Mouse (Mus musculus): Measurements from ENCODE around the gene Ptpn7. TPM values are rescaled to one million over a fixed set of nuclear protein-coding genes. Genes with fewer than 3 reads are reported as not detected.

Ptpn7 gene
- polyA plus RNA-seq, 2 experiments, result 9.4 to 12.4 TPM

DNA sequence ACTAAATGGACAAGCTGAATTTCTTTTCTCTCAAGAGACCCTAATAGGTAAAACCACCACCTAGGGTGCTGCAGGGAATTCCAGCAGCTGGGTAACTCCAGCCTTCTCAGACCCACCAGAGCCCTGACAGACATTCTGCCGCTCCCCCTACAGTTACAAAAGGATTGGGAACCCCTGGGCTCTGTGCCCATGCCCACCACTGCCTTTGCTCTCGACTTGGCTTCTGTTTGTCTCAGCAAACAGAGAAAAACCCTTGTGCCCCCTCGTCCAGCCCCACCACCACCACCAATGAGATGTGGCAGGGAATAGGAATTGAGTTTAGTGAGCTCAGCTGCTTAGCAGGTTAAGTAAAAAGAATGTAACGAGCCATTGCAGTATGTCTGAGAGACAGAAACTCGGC is 16.5 kb downstream of the Ptpn7 start:
- H3K27me3 ChIP-seq (ENCODE audit: control insufficient read depth, insufficient read depth, low read length), result no peaks in the 10 kb centered on the region
- H3K9ac ChIP-seq (replicated peaks), result no peak overlapping the region
- ATAC-seq (ENCODE audit: insufficient read depth) (no peak), DNase-seq (ENCODE audit: low read depth in 3 of 3, low spot score in 3 of 3) (no peak)
- 65% methylated on average over 5 of the region's 5 CpGs for whole genome bisulfite sequencing (ENCODE audit: insufficient replicate concordance)
- H3K4me1 ChIP-seq (replicated peaks; ENCODE audit: control insufficient read depth in 2 of 2, insufficient read depth in 2 of 2, low read length in 1 of 2), result peaks cover 3 to 7% of the 10 kb centered on the region in 2 experiments; a peak in 3 of 4 replicates
- no peak overlapping the region for H3K4me2 ChIP-seq (ENCODE audit: low read depth)
- H3K27ac ChIP-seq, result no peak overlapping the region
- TF ChIP-seq CTCF (IDR thresholded peaks at IDR 0.05; ENCODE audit: low read depth), result no peak
- no peak for TF ChIP-seq EP300 (IDR thresholded peaks at IDR 0.05; ENCODE audit: low read depth)
- H3K4me3 ChIP-seq (ENCODE audit: insufficient read depth in 1 of 2, low read depth in 2 of 2, low read length in 2 of 2), result no peak overlapping the region
- H3K36me3 ChIP-seq (replicated peaks; ENCODE audit: control insufficient read depth, insufficient read depth, low read depth), result no peaks in the 10 kb centered on the region
- no peaks in the 10 kb centered on the region for H3K9me3 ChIP-seq (ENCODE audit: control insufficient read depth, low read length)

- Histone ChIP-seq H3K9ac (replicated peaks) (no peak overlapping the region), H3K36me3 (replicated peaks; ENCODE audit: control insufficient read depth, insufficient read depth, low read depth) (no peaks in the 10 kb centered on the region), H3K4me2 (ENCODE audit: low read depth) (peak overlapping the region; percentile 43; the same call in 1 of the 2 replicates), H3K27ac (no peak overlapping the region), H3K4me1 (replicated peaks; ENCODE audit: control insufficient read depth in 2 of 2, insufficient read depth in 2 of 2, low read length in 1 of 2) (peaks cover 0 to 7% of the 10 kb centered on the region in 2 experiments; a peak in 2 of 4 replicates), H3K4me3 (ENCODE audit: insufficient read depth in 1 of 2, low read depth in 2 of 2, low read length in 2 of 2) (no peak overlapping the region), H3K9me3 (ENCODE audit: control insufficient read depth, low read length) (no peaks in the 10 kb centered on the region), H3K27me3 (ENCODE audit: control insufficient read depth, insufficient read depth, low read length) (no peaks in the 10 kb centered on the region)
- DNase-seq (ENCODE audit: low read depth in 3 of 3, low spot score in 3 of 3) (no peak), ATAC-seq (ENCODE audit: insufficient read depth) (no peak)
- no peak for TF ChIP-seq CTCF (IDR thresholded peaks at IDR 0.05; ENCODE audit: low read depth)
- no peak for TF ChIP-seq EP300 (IDR thresholded peaks at IDR 0.05; ENCODE audit: low read depth)
- 51% methylated on average over 13 of the region's 13 CpGs for WGBS (ENCODE audit: insufficient replicate concordance)
Measured at GRCm38 (mm10) chr1:135154011-135154410, 21.5 kb downstream of the Ptpn7 start.

GRCm38 (mm10) chr1:135154411-135154959 is 22.0 kb downstream of the Ptpn7 start:
- H3K36me3 ChIP-seq (replicated peaks; ENCODE audit: control insufficient read depth, insufficient read depth, low read depth), result no peaks in the 10 kb centered on the region
- 13% methylated on average over 14 of the region's 14 CpGs for WGBS (ENCODE audit: insufficient replicate concordance)
- H3K27me3 ChIP-seq (ENCODE audit: control insufficient read depth, insufficient read depth, low read length), result no peaks in the 10 kb centered on the region
- DNase-seq (ENCODE audit: low read depth in 3 of 3, low spot score in 3 of 3) (peak; percentile 73 to 88 (median 87)), ATAC-seq (ENCODE audit: insufficient read depth) (peak; percentile 85)
- H3K4me1 ChIP-seq (replicated peaks; ENCODE audit: control insufficient read depth in 2 of 2, insufficient read depth in 2 of 2, low read length in 1 of 2), result peaks cover 0 to 7% of the 10 kb centered on the region in 2 experiments; a peak in 2 of 4 replicates
- H3K9me3 ChIP-seq (ENCODE audit: control insufficient read depth, low read length), result no peaks in the 10 kb centered on the region
- H3K4me2 ChIP-seq (ENCODE audit: low read depth), result peak overlapping the region; percentile 43
- TF ChIP-seq CTCF (IDR thresholded peaks at IDR 0.05; ENCODE audit: low read depth) (peak; percentile 88), EP300 (IDR thresholded peaks at IDR 0.05; ENCODE audit: low read depth) (no peak)
- H3K27ac ChIP-seq, result no peak overlapping the region
- no peak overlapping the region for H3K9ac ChIP-seq (replicated peaks)
- peak overlapping the region in 1 of 2 experiments; percentile 50; a peak in 1 of 4 replicates for H3K4me3 ChIP-seq (ENCODE audit: insufficient read depth in 1 of 2, low read depth in 2 of 2, low read length in 2 of 2)

DNA sequence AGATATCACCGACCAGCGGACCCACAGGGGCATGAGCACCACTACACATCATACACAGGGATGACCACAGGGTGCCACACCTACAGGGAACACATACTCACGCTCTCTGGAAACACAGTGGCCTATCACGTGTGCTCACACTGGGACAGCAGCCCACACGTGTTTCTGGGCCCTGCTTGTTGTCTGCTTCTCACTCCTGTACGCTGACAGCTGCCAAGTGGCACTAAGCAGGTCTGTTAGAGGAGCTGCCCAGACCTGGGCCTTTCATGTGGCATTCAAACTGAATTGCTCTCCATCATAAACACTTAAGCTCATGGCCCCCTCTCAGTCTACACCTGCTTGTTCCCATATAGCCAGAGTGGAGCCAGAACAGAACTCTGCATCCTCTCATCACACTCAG is 23.8 kb downstream of the Ptpn7 start:
- WGBS (ENCODE audit: insufficient replicate concordance), result 73% methylated on average over 6 of the region's 6 CpGs
- H3K4me2 ChIP-seq (ENCODE audit: low read depth), result no peak overlapping the region
- H3K27me3 ChIP-seq (ENCODE audit: control insufficient read depth, insufficient read depth, low read length), result no peaks in the 10 kb centered on the region
- H3K36me3 ChIP-seq (replicated peaks; ENCODE audit: control insufficient read depth, insufficient read depth, low read depth), result no peaks in the 10 kb centered on the region
- ATAC-seq (ENCODE audit: insufficient read depth) (no peak), DNase-seq (ENCODE audit: low read depth in 3 of 3, low spot score in 3 of 3) (no peak)
- peaks cover 0 to 7% of the 10 kb centered on the region in 2 experiments; a peak in 2 of 4 replicates for H3K4me1 ChIP-seq (replicated peaks; ENCODE audit: control insufficient read depth in 2 of 2, insufficient read depth in 2 of 2, low read length in 1 of 2)
- H3K9ac ChIP-seq (replicated peaks), result no peak overlapping the region
- H3K27ac ChIP-seq, result no peak overlapping the region
- no peaks in the 10 kb centered on the region for H3K9me3 ChIP-seq (ENCODE audit: control insufficient read depth, low read length)
- TF ChIP-seq CTCF (IDR thresholded peaks at IDR 0.05; ENCODE audit: low read depth) (no peak), EP300 (IDR thresholded peaks at IDR 0.05; ENCODE audit: low read depth) (no peak)
- H3K4me3 ChIP-seq (ENCODE audit: insufficient read depth in 1 of 2, low read depth in 2 of 2, low read length in 2 of 2), result no peak overlapping the region

DNA sequence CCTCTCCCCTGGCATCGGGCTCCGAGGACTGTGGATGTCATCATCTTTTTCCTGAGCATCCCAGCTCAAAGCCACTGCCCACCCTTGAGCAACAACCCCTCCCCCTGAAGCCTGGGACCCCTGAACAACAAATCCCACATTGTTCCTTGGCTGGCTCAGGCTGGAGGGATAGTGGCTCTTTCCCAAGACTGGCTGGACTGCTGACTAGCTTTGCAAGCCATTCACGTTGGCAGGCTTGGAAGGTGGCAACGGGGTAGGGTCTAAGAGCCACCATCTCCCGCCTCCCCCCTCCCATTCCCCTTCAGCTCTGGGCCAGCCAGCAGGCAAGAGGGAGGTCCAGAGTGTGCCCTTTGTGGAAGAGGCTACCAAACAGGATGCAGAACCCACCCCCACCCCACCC is 26.1 kb downstream of the Ptpn7 start:
- H3K4me1 ChIP-seq (replicated peaks; ENCODE audit: control insufficient read depth in 2 of 2, insufficient read depth in 2 of 2, low read length in 1 of 2), result peaks cover 0 to 7% of the 10 kb centered on the region in 2 experiments; a peak in 2 of 4 replicates
- no peaks in the 10 kb centered on the region for H3K36me3 ChIP-seq (replicated peaks; ENCODE audit: control insufficient read depth, insufficient read depth, low read depth)
- no peak for ATAC-seq (ENCODE audit: insufficient read depth)
- 67% methylated on average over 5 of the region's 5 CpGs for WGBS (ENCODE audit: insufficient replicate concordance)
- no peak overlapping the region for H3K27ac ChIP-seq
- DNase-seq (ENCODE audit: low read depth in 3 of 3, low spot score in 3 of 3), result no peak
- no peaks in the 10 kb centered on the region for H3K9me3 ChIP-seq (ENCODE audit: control insufficient read depth, low read length)
- no peak overlapping the region for H3K9ac ChIP-seq (replicated peaks)
- no peak overlapping the region for H3K4me3 ChIP-seq (ENCODE audit: insufficient read depth in 1 of 2, low read depth in 2 of 2, low read length in 2 of 2)
- no peaks in the 10 kb centered on the region for H3K27me3 ChIP-seq (ENCODE audit: control insufficient read depth, insufficient read depth, low read length)
- no peak for TF ChIP-seq CTCF (IDR thresholded peaks at IDR 0.05; ENCODE audit: low read depth)
- TF ChIP-seq EP300 (IDR thresholded peaks at IDR 0.05; ENCODE audit: low read depth), result no peak
- no peak overlapping the region for H3K4me2 ChIP-seq (ENCODE audit: low read depth)
